ENCODE assay signal across 31 mouse cellular contexts in the genomic region with DNA sequence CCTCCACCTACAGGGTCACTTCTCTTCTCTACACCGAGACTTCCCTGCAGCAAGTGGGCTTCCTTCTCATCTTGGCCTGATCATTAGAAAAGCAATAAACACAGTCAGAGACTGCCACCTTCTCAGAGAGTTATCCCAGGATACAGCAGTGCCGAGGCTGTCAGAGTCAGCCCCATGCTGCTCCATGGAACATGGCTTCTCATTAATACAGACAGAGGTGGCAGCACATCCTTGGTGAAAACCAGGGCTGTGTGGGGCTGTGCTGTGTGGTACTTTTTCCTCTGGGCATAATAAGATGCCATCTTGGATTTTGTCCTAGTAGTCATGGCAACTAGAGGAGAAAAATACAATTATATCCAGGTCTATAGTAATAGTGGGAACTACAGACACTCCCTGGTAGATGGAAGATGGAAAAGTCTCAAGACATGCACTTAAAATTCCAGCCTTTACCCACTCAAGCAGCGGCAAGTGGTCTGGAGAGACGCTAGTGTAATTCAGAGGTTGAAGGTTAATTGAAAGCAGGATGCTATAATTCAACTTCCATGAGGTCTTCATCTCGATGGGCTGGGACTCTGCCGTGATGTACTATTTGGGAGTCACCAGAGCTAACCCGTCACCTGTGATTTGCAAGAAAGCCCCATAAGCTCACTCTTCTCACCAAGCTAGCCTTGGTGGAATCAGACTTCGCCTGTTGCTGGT.
DNase-seq lines count a peak whose midpoint lies in the region; ATAC-seq and TF ChIP-seq lines count a peak whose summit lies in the region.
"Had no signal": no experiment of that assay in that cellular context is flagged by ENCODE, and none has a peak within 500 bp of the region (broad histone marks: within the 10 kb centered on the region; RNA-seq: fewer than 3 reads in every experiment).

No protein-coding gene starts in this region.

- H3K36me3 ChIP-seq in forebrain, embryonic 16.5 days (ENCODE audit: control insufficient read depth, insufficient read depth), result no peaks in the 10 kb centered on the region
- H3K36me3 ChIP-seq in forebrain, embryonic 11.5 days (ENCODE audit: control insufficient read depth, insufficient read depth, low read length), result no peaks in the 10 kb centered on the region
- no peaks in the 10 kb centered on the region for H3K36me3 ChIP-seq in neural tube, embryonic 13.5 days
- H3K36me3 ChIP-seq: embryonic facial prominence, embryonic 15.5 days; G1E; heart, embryonic 10.5 days; heart, embryonic 15.5 days; limb, embryonic 15.5 days; liver, embryonic 13.5 days; midbrain, embryonic 12.5 days had no signal

- H3K27me3 ChIP-seq in forebrain, embryonic 16.5 days (replicated peaks; ENCODE audit: control insufficient read depth, insufficient read depth, low read length), result no peaks in the 10 kb centered on the region
- no peaks in the 10 kb centered on the region for H3K27me3 ChIP-seq in forebrain, embryonic 11.5 days (ENCODE audit: control insufficient read depth, insufficient read depth, low read length)
- H3K27me3 ChIP-seq in neural tube, embryonic 13.5 days, result no peaks in the 10 kb centered on the region
- H3K27me3 ChIP-seq: embryonic facial prominence, embryonic 15.5 days; heart, embryonic 15.5 days; limb, embryonic 15.5 days; liver, embryonic 13.5 days; midbrain, embryonic 12.5 days had no signal

- no peak overlapping the region for H3K4me2 ChIP-seq in forebrain, embryonic 16.5 days (ENCODE audit: low read length)
- H3K4me2 ChIP-seq in forebrain, embryonic 11.5 days (ENCODE audit: low read depth, low read length, severe bottlenecking), result no peak overlapping the region
- H3K4me2 ChIP-seq in neural tube, embryonic 13.5 days, result no peak overlapping the region
- H3K4me2 ChIP-seq: embryonic facial prominence, embryonic 15.5 days; heart, embryonic 15.5 days; limb, embryonic 15.5 days; liver, embryonic 13.5 days; midbrain, embryonic 12.5 days had no signal

- H3K4me3 ChIP-seq in forebrain, embryonic 16.5 days (replicated peaks; ENCODE audit: low read length), result no peak overlapping the region
- no peak overlapping the region for H3K4me3 ChIP-seq in forebrain, embryonic 11.5 days (ENCODE audit: low read depth, low read length)
- H3K4me3 ChIP-seq in layer of hippocampus, adult 2 months, result no peak overlapping the region
- no peak overlapping the region for H3K4me3 ChIP-seq in neural tube, embryonic 13.5 days
- H3K4me3 ChIP-seq: embryonic facial prominence, embryonic 15.5 days; heart, embryonic 10.5 days; heart, embryonic 15.5 days; limb, embryonic 15.5 days; liver, embryonic 13.5 days; midbrain, embryonic 12.5 days; myocyte had no signal

- no peak for TF ChIP-seq CTCF in layer of hippocampus, adult 2 months (conservative IDR thresholded peaks at IDR 0.05)

- H3K27ac ChIP-seq in forebrain, embryonic 16.5 days (ENCODE audit: low read length), result no peak overlapping the region
- no peak overlapping the region for H3K27ac ChIP-seq in forebrain, embryonic 11.5 days (ENCODE audit: low read depth, low read length)
- H3K27ac ChIP-seq in layer of hippocampus, adult 2 months, result peak overlapping the region; percentile 93
- no peak overlapping the region; the same call in 1 of the 2 replicates for H3K27ac ChIP-seq in neural tube, embryonic 13.5 days (replicated peaks)
- H3K27ac ChIP-seq: embryonic facial prominence, embryonic 15.5 days; heart, embryonic 10.5 days; heart, embryonic 15.5 days; limb, embryonic 15.5 days; liver, embryonic 13.5 days; midbrain, embryonic 12.5 days had no signal

- ATAC-seq in forebrain, embryonic 16.5 days, result 0 out of 2 replicates have a peak, but pooled peaks have one; percentile 18
- ATAC-seq in forebrain, embryonic 11.5 days (replicated peaks; ENCODE audit: low FRiP score), result no peak
- ATAC-seq in neural tube, embryonic 13.5 days (ENCODE audit: low read depth), result 0 out of 2 replicates have a peak, but pooled peaks have one; percentile 5
- ATAC-seq: forebrain, embryonic 14.5 days; intestine, postnatal 0 days had no signal

- WGBS in forebrain, embryonic 16.5 days, result 85% methylated on average over 8 of the region's 8 CpGs
- WGBS in forebrain, embryonic 11.5 days, result 78% methylated on average over 8 of the region's 8 CpGs
- 69% methylated on average over 8 of the region's 8 CpGs for WGBS in neural tube, embryonic 13.5 days

- intact Hi-C loops in heart, postnatal 10 days (cut with DNase I), result no loop called here

- no peak for DNase-seq in forebrain, embryonic 11.5 days (ENCODE audit: low spot score)
- no peak for DNase-seq in layer of hippocampus, adult 2 months (ENCODE audit: low spot score in 2 of 2)
- no peak for DNase-seq in layer of hippocampus, postnatal 10 days (ENCODE audit: low spot score in 2 of 2)
- DNase-seq in neural tube, embryonic 10.5 days (ENCODE audit: extremely low spot score, low spot score), result no peak
- DNase-seq in mesoderm, embryonic 11.5 days (ENCODE audit: low read depth, low spot score), result peak; percentile 61
- no peak for DNase-seq in heart, postnatal 10 days
- DNase-seq: adrenal gland, adult 8-10 months; cerebellum, adult 2 months; cerebellum, postnatal 14 days; gastrocnemius, postnatal 25 days; heart, adult 11 months; heart, postnatal 36 days; kidney, postnatal 25 days; layer of hippocampus, postnatal 36 days; left cerebral cortex, postnatal 4 days; liver, embryonic 13.5 days; lung, adult 2 months; lung, postnatal 14 days; thymus, adult 2 months; thymus, postnatal 36 days had no signal

- no peaks in the 10 kb centered on the region for H3K9me3 ChIP-seq in forebrain, embryonic 16.5 days (ENCODE audit: control insufficient read depth, low read length)
- H3K9me3 ChIP-seq in forebrain, embryonic 11.5 days (ENCODE audit: control insufficient read depth, low read length), result no peaks in the 10 kb centered on the region
- H3K9me3 ChIP-seq in neural tube, embryonic 13.5 days, result no peaks in the 10 kb centered on the region
- H3K9me3 ChIP-seq: embryonic facial prominence, embryonic 15.5 days; heart, embryonic 10.5 days; heart, embryonic 15.5 days; limb, embryonic 15.5 days; liver, embryonic 13.5 days; midbrain, embryonic 12.5 days had no signal

- peaks cover 12% of the 10 kb centered on the region for H3K4me1 ChIP-seq in forebrain, embryonic 16.5 days (replicated peaks; ENCODE audit: control insufficient read depth, insufficient read depth, low read length)
- H3K4me1 ChIP-seq in forebrain, embryonic 11.5 days (replicated peaks; ENCODE audit: control insufficient read depth, insufficient read depth, low read length), result no peaks in the 10 kb centered on the region
- peaks cover 17% of the 10 kb centered on the region for H3K4me1 ChIP-seq in neural tube, embryonic 13.5 days (replicated peaks)
- H3K4me1 ChIP-seq: liver, embryonic 13.5 days; midbrain, embryonic 12.5 days had no signal

- no peak overlapping the region for H3K9ac ChIP-seq in forebrain, embryonic 16.5 days (replicated peaks; ENCODE audit: low read depth, low read length)
- H3K9ac ChIP-seq in forebrain, embryonic 11.5 days (ENCODE audit: low read length), result no peak overlapping the region
- no peak overlapping the region for H3K9ac ChIP-seq in neural tube, embryonic 13.5 days
- H3K9ac ChIP-seq: embryonic facial prominence, embryonic 15.5 days; heart, embryonic 15.5 days; limb, embryonic 15.5 days; liver, embryonic 13.5 days; midbrain, embryonic 12.5 days had no signal
